Mouse (Mus musculus) urinary bladder, adult 18-20 months (tissue): ENCODE results near the gene Wnk1.
A peak's percentile ranks its signal among the peaks of the same experiment; 100 is the strongest.
"Not testable (repeated sequence)": the region's sequence is repeated elsewhere in the genome, so short reads cannot be mapped to it uniquely, and the experiment has no call there.

Experiments
- DNase-seq, 2 experiments: peaks; one replicate each; pipeline ENCODE4 v3.0.0; 2022; ENCODE audit warnings: low spot score in 2 of 2, mixed read lengths in 2 of 2

Wnk1 gene

GRCm38 (mm10) chr6:120038366-120039255 is at the start of gene Wnk1:
Wnk1 (minus strand) TSS chr6:120038672.
- DNase-seq, result peak; percentile 92 to 96

GRCm38 (mm10) chr6:120087041-120087440 is 48.6 kb upstream of the Wnk1 start:
- not testable (repeated sequence) for DNase-seq

GRCm38 (mm10) chr6:120085832-120086231 is 47.4 kb upstream of the Wnk1 start:
- DNase-seq, result no peak

- DNase-seq, result no peak
Measured at GRCm38 (mm10) chr6:120084983-120085382, 46.5 kb upstream of the Wnk1 start.

GRCm38 (mm10) chr6:120083442-120083841 is 45.0 kb upstream of the Wnk1 start:
- DNase-seq, result no peak

- DNase-seq, result no peak
Measured at GRCm38 (mm10) chr6:120082951-120083411, 44.5 kb upstream of the Wnk1 start.

- no peak for DNase-seq
Measured at GRCm38 (mm10) chr6:120082251-120082950, 43.9 kb upstream of the Wnk1 start.

GRCm38 (mm10) chr6:120081516-120081915 is 43.0 kb upstream of the Wnk1 start:
- no peak for DNase-seq

- no peak for DNase-seq
Measured at GRCm38 (mm10) chr6:120079547-120079946, 41.1 kb upstream of the Wnk1 start.

- no peak for DNase-seq
Measured at GRCm38 (mm10) chr6:120076619-120077450, 38.4 kb upstream of the Wnk1 start.

- no peak for DNase-seq
Measured at GRCm38 (mm10) chr6:120072630-120073029, 34.2 kb upstream of the Wnk1 start.

GRCm38 (mm10) chr6:120069546-120069945 is 31.1 kb upstream of the Wnk1 start:
- no peak for DNase-seq

- DNase-seq, result no peak
Measured at GRCm38 (mm10) chr6:120065552-120066177, 27.2 kb upstream of the Wnk1 start.

- no peak for DNase-seq
Measured at GRCm38 (mm10) chr6:120064627-120065026, 26.2 kb upstream of the Wnk1 start.

- DNase-seq, result no peak
Measured at GRCm38 (mm10) chr6:120062934-120063333, 24.5 kb upstream of the Wnk1 start.

GRCm38 (mm10) chr6:120055666-120056540 is 17.4 kb upstream of the Wnk1 start:
- no peak for DNase-seq

- DNase-seq, result no peak
Measured at GRCm38 (mm10) chr6:120054412-120054811, 15.9 kb upstream of the Wnk1 start.

- no peak for DNase-seq
Measured at GRCm38 (mm10) chr6:120047705-120048292, 9.3 kb upstream of the Wnk1 start.

- DNase-seq, result no peak
Measured at GRCm38 (mm10) chr6:120045406-120045805, 6.9 kb upstream of the Wnk1 start.

GRCm38 (mm10) chr6:120042632-120043220 is 4.3 kb upstream of the Wnk1 start:
- no peak for DNase-seq
